ENCODE assay signal across 8 mouse cellular contexts in the genomic region with DNA sequence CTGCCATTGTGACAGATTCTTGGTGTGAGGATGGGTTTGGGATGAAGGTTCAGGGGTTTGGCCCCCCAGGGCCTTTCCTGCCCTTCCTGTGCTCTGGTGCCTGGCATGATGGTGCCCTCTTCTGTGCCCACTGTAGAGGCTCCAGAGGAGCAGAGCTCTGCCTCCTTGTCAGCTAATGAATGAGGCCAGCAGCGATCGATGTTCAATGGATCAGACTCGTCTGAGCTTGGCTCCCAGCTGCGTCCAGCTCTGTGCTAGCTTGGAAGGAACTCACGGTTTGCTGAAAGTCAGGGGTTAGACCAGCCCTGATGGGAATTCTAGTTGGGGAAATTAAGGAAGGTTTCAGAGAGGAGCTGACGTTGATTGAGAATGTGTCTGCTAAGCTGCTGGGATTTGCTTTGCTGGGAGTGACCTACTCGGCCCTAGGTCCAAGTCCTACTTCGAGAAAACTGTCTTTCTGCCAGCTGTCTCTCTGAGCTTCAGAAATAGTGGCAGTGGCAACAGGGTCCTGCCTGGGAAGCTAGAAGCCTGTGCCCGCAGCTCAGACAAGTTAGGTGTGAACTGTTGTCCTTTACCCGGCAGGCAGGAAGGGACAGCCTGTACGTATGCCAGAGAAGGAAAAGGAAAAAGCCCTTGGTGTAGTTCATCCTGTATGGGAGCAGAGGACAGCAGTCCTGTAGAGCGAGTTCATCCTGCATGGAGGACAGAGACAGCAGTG.
A peak's percentile ranks its signal among the peaks of the same experiment; 100 is the strongest.
DNase-seq lines count a peak whose midpoint lies in the region; ATAC-seq and TF ChIP-seq lines count a peak whose summit lies in the region.

No protein-coding gene starts in this region.

- ATAC-seq in embryonic facial prominence, embryonic 13.5 days (ENCODE audit: insufficient number of reproducible peaks, insufficient read depth, low FRiP score, low TSS enrichment, low read depth), result no peak
- no peak for ATAC-seq in intestine, embryonic 14.5 days (replicated peaks; ENCODE audit: low FRiP score, low TSS enrichment, low read depth)
- no peak for ATAC-seq in midbrain, embryonic 11.5 days (ENCODE audit: low FRiP score)

- intact Hi-C loops in heart, adult 2 months (cut with DNase I), result loop anchor here (2.0 kb wide), 1 partner anchor 35 kb away; no protein-coding TSS in a partner anchor
- intact Hi-C loops in heart, postnatal 14 days (cut with DNase I), result loop anchor here (2.0 kb wide), 1 partner anchor 41 kb away; no protein-coding TSS in a partner anchor

- TF ChIP-seq EP300 in heart, adult 2 months (IDR thresholded peaks at IDR 0.05; ENCODE audit: insufficient read depth, low read depth, low read length), result no peak

- H3K36me3 ChIP-seq in heart, adult 2 months (ENCODE audit: control insufficient read depth, insufficient read depth, low read length), result no peaks in the 10 kb centered on the region
- peaks cover 10% of the 10 kb centered on the region; the same call in 1 of the 2 replicates for H3K36me3 ChIP-seq in embryonic facial prominence, embryonic 13.5 days
- 0 out of 2 replicates have a peak, but pooled peaks cover 18% of the 10 kb centered on the region for H3K36me3 ChIP-seq in intestine, embryonic 14.5 days (ENCODE audit: control insufficient read depth, insufficient read depth, low read length)
- H3K36me3 ChIP-seq in midbrain, embryonic 11.5 days (ENCODE audit: control insufficient read depth, insufficient read depth, low read length), result no peaks in the 10 kb centered on the region

- peak; percentile 51; the same call in 1 of the 2 replicates for TF ChIP-seq POLR2A in heart, adult 2 months (IDR thresholded peaks at IDR 0.05; ENCODE audit: insufficient read depth, low read depth, low read length)

- peak overlapping the region; percentile 84 for H3K9ac ChIP-seq in heart, adult 2 months (ENCODE audit: low read depth, low read length)
- peak overlapping the region; percentile 95 for H3K9ac ChIP-seq in embryonic facial prominence, embryonic 13.5 days
- H3K9ac ChIP-seq in intestine, embryonic 14.5 days (ENCODE audit: low read length), result peak overlapping the region; percentile 85
- H3K9ac ChIP-seq in midbrain, embryonic 11.5 days (ENCODE audit: low read length), result no peak overlapping the region

- peaks cover 3% of the 10 kb centered on the region; the same call in 1 of the 2 replicates for H3K79me2 ChIP-seq in heart, adult 2 months (replicated peaks; ENCODE audit: control insufficient read depth, insufficient read depth, low read length)

- peak overlapping the region; percentile 69 for H3K4me3 ChIP-seq in heart, adult 2 months
- peak overlapping the region; percentile 82 for H3K4me3 ChIP-seq in embryonic facial prominence, embryonic 13.5 days
- peak overlapping the region; percentile 81 for H3K4me3 ChIP-seq in intestine, embryonic 14.5 days (ENCODE audit: low read depth, low read length)
- 0 out of 2 replicates have a peak overlapping the region, but pooled peaks have one; percentile 2 for H3K4me3 ChIP-seq in midbrain, embryonic 11.5 days (ENCODE audit: low read depth, low read length)

- peak overlapping the region; percentile 91 for H3K27ac ChIP-seq in heart, adult 2 months
- H3K27ac ChIP-seq in embryonic facial prominence, embryonic 13.5 days, result peak overlapping the region; percentile 57
- H3K27ac ChIP-seq in intestine, embryonic 14.5 days (ENCODE audit: low read depth), result 0 out of 2 replicates have a peak overlapping the region, but pooled peaks have one; percentile 22
- H3K27ac ChIP-seq in midbrain, embryonic 11.5 days (ENCODE audit: low read depth, low read length), result no peak overlapping the region

- 34% methylated on average over 12 of the region's 12 CpGs for WGBS in heart, adult 2 months
- WGBS in embryonic facial prominence, embryonic 13.5 days, result 41% methylated on average over 12 of the region's 12 CpGs
- 31% methylated on average over 12 of the region's 12 CpGs for WGBS in intestine, embryonic 14.5 days
- 46% methylated on average over 12 of the region's 12 CpGs for WGBS in midbrain, embryonic 11.5 days

- no peak for DNase-seq in heart, adult 2 months
- no peak for DNase-seq in heart, postnatal 14 days
- DNase-seq in intestine, embryonic 14.5 days (ENCODE audit: low spot score), result no peak
- no peak for DNase-seq in midbrain, embryonic 11.5 days (ENCODE audit: low spot score, missing footprints)
- no peak for DNase-seq in gastrocnemius, adult 18-20 months (ENCODE audit: low spot score)
- no peak for DNase-seq in left cerebral cortex, adult 18-20 months (ENCODE audit: low spot score in 2 of 2)
- DNase-seq in layer of hippocampus, adult 18-20 months (ENCODE audit: low spot score in 2 of 2), result no peak

- peak overlapping the region; percentile 72 for H3K4me2 ChIP-seq in embryonic facial prominence, embryonic 13.5 days
- peak overlapping the region; percentile 79 for H3K4me2 ChIP-seq in intestine, embryonic 14.5 days (ENCODE audit: low read length)
- peak overlapping the region; percentile 86 for H3K4me2 ChIP-seq in midbrain, embryonic 11.5 days

- no peaks in the 10 kb centered on the region for H3K9me3 ChIP-seq in embryonic facial prominence, embryonic 13.5 days
- no peaks in the 10 kb centered on the region for H3K9me3 ChIP-seq in intestine, embryonic 14.5 days (ENCODE audit: control insufficient read depth, low read length)
- H3K9me3 ChIP-seq in midbrain, embryonic 11.5 days (ENCODE audit: control insufficient read depth, low read length), result no peaks in the 10 kb centered on the region

- peaks cover 21% of the 10 kb centered on the region for H3K4me1 ChIP-seq in heart, adult 2 months (ENCODE audit: control insufficient read depth, insufficient read depth, low read length)
- H3K4me1 ChIP-seq in embryonic facial prominence, embryonic 13.5 days, result peaks cover 90% of the 10 kb centered on the region
- H3K4me1 ChIP-seq in intestine, embryonic 14.5 days (replicated peaks; ENCODE audit: control insufficient read depth, insufficient read depth, low read length), result peaks cover 80% of the 10 kb centered on the region
- H3K4me1 ChIP-seq in midbrain, embryonic 11.5 days (ENCODE audit: control insufficient read depth, insufficient read depth, low read length), result peaks cover 47% of the 10 kb centered on the region

- no peaks in the 10 kb centered on the region for H3K27me3 ChIP-seq in heart, adult 2 months (ENCODE audit: control insufficient read depth, insufficient read depth, low read length)
- H3K27me3 ChIP-seq in embryonic facial prominence, embryonic 13.5 days, result no peaks in the 10 kb centered on the region
- no peaks in the 10 kb centered on the region for H3K27me3 ChIP-seq in intestine, embryonic 14.5 days (replicated peaks; ENCODE audit: control insufficient read depth, insufficient read depth, low read length)
- no peaks in the 10 kb centered on the region for H3K27me3 ChIP-seq in midbrain, embryonic 11.5 days (ENCODE audit: control insufficient read depth, insufficient read depth, low read length)

- no peak for TF ChIP-seq CTCF in heart, adult 2 months (IDR thresholded peaks at IDR 0.05)

Comparison
In these comparisons a context has a peak if more than half of its experiments do, and no peak if none do; other contexts are left out.
1. H3K4me3 ChIP-seq: peak in every context shown above with its lines; median percentile 82 in embryonic facial prominence, embryonic 13.5 days; 81 in intestine, embryonic 14.5 days; 69 in heart, adult 2 months; 2 in midbrain, embryonic 11.5 days.